Mouse (Mus musculus) hindbrain, embryonic 11.5 days (tissue): ENCODE results near the gene Mapre1. TPM values are rescaled to one million over a fixed set of nuclear protein-coding genes. Genes with fewer than 3 reads are reported as not detected.
"Not testable (repeated sequence)": the region's sequence is repeated elsewhere in the genome, so short reads cannot be mapped to it uniquely, and the experiment has no call there.

Experiments
- ATAC-seq: fragments of 200-750 bp; cut with Nextera tagmentation; 2 replicates; pipeline ENCODE4 v1.8.0; 2017; ENCODE audit warnings: mild to moderate bottlenecking, moderate TSS enrichment, moderate library complexity; ENCODE audit not compliant: low FRiP score
- DNase-seq: peaks from one replicate; pipeline ENCODE4 v3.0.0-alpha.2; 2015; ENCODE audit warnings: low spot score
- H3K27ac ChIP-seq: fragments of 300-500 bp; sonication (generic); 2 replicates; pipeline ENCODE4 v1.5.1; 2014; ENCODE audit warnings: mild to moderate bottlenecking, low read depth, low read length
- H3K27me3 ChIP-seq: fragments of 300-500 bp; sonication (generic); 2 replicates; pipeline ENCODE4 v1.6.1; 2014; ENCODE audit warnings: mild to moderate bottlenecking, low read length, moderate library complexity, mixed read lengths; ENCODE audit not compliant: control insufficient read depth, insufficient read depth
- H3K36me3 ChIP-seq: fragments of 300-500 bp; sonication (generic); 2 replicates; pipeline ENCODE4 v1.6.1; 2014; ENCODE audit warnings: mild to moderate bottlenecking, low read length, moderate library complexity, mixed read lengths; ENCODE audit not compliant: control insufficient read depth, insufficient read depth
- H3K4me1 ChIP-seq: fragments of 300-500 bp; sonication (generic); replicated peaks from 2 replicates; pipeline ENCODE4 v1.6.1; 2014; ENCODE audit warnings: low read length, mixed read lengths; ENCODE audit not compliant: control insufficient read depth, insufficient read depth
- H3K4me2 ChIP-seq: fragments of 300-500 bp; sonication (generic); replicated peaks from 2 replicates; pipeline ENCODE4 v1.6.1; 2014; ENCODE audit warnings: mild to moderate bottlenecking, low read depth, low read length
- H3K4me3 ChIP-seq: fragments of 300-500 bp; sonication (generic); 2 replicates; pipeline ENCODE4 v1.5.1; 2014; ENCODE audit warnings: low read depth, low read length
- H3K9ac ChIP-seq: fragments of 300-500 bp; sonication (generic); 2 replicates; pipeline ENCODE4 v1.6.1; 2014; ENCODE audit warnings: low read depth, low read length
- H3K9me3 ChIP-seq: fragments of 300-500 bp; sonication (generic); 2 replicates; pipeline ENCODE4 v1.6.1; 2016; ENCODE audit warnings: low read length; ENCODE audit not compliant: control insufficient read depth
- WGBS: fragments of 180-500 bp; shearing (Covaris S2); extraction: QIAGEN DNeasy Blood & Tissue Kit; methylation state at CpG from one replicate; pipeline ENCODE4 v1.1.7; 2014; 5-methylcytosine and 5-hydroxymethylcytosine counted together
- polyA plus RNA-seq: library from polyadenylated mRNA; unstranded; fragments of >200 nt; fragmentation: Nextera tagmentation; extraction: Ambion mirVana; gene quantifications from 2 replicates; pipeline ENCODE4 v1.2.1, GENCODE M21; 2014

The Mapre1 gene
- 376 and 407 TPM in 2 replicates for polyA plus RNA-seq

DNA sequence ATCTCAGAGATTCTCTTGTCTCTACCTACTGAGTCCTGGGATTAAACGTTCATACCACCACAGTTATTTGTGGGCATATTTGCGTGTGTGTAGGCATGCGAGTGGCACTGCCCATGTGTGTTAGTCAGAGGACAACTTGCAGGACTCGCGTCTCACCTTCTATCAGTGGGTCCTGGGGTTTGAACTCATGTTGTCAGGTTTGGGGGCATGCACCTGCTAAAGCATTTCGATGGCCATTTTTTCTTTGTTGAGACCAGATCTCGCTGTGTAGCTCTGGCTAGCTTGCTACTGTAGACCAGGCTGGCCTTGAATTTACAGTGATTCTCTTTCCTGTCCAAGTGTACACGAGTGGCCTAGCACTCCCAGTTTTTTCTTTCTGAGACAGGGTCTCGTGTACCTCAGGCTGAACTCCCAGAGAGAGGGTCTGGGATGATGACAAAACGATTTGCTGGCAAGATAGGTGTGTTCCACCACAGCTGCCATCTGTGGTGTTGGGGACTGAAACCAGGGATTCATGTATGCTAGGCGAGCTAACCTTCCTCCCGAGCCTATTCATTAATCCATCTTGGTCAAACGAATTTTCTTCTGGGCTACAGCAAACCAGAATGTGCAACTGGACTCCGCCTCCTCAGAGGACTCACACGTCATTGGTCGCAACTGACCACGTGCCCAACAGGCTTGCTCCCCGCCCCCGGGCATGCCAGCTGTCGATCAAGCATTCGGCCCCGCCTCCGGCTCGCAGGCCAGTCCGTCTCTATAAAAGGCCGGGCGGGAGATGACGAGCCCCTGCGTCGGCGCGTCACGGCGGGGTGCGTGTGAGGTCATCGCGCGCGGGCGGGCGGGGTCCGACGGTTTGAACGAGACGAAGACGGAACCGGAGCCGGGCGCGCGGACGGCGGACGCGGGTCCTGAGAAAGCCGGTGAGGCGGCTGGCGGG is at the start of gene Mapre1:
TSS of gene Mapre1 (plus strand) at position 775 of the 937 bp plus-strand sequence.
- ATAC-seq (peak; percentile 98), DNase-seq (peak; percentile 99)
- Histone ChIP-seq H3K36me3 (no peaks in the 10 kb centered on the region), H3K9ac (peak within 1 kb of the TSS; percentile 90), H3K4me3 (peak within 1 kb of the TSS; percentile 83), H3K4me2 (peak within 1 kb of the TSS; percentile 74), H3K27ac (peak within 1 kb of the TSS; percentile 94), H3K4me1 (peaks cover 5% of the 10 kb centered on the region; the same call in 1 of the 2 replicates), H3K9me3 (no peaks in the 10 kb centered on the region), H3K27me3 (no peaks in the 10 kb centered on the region)
- 12% methylated on average over 56 of the region's 58 CpGs for WGBS

- not testable (repeated sequence) for H3K27ac ChIP-seq, H3K36me3 ChIP-seq, H3K4me2 ChIP-seq, H3K9me3 ChIP-seq, H3K4me3 ChIP-seq, H3K9ac ChIP-seq, H3K4me1 ChIP-seq, H3K27me3 ChIP-seq, ATAC-seq, DNase-seq
- WGBS, result 89% methylated on average over 6 of the region's 7 CpGs
These were observed 47.7 kb upstream of the Mapre1 start for GRCm38 (mm10) chr2:153693413-153693812.

- no peaks in the 10 kb centered on the region for H3K36me3 ChIP-seq
- H3K27ac ChIP-seq, result no peak overlapping the region
- H3K4me2 ChIP-seq, result no peak overlapping the region
- H3K9me3 ChIP-seq, result no peaks in the 10 kb centered on the region
- H3K4me1 ChIP-seq, result no peaks in the 10 kb centered on the region
- H3K27me3 ChIP-seq, result no peaks in the 10 kb centered on the region
- no peak overlapping the region for H3K4me3 ChIP-seq
- WGBS, result 69% methylated on average over 19 of the region's 19 CpGs
- DNase-seq (peak; percentile 49), ATAC-seq (no peak)
- H3K9ac ChIP-seq, result no peak overlapping the region
These were observed 46.5 kb upstream of the Mapre1 start for GRCm38 (mm10) chr2:153694462-153695085.

- H3K9me3 ChIP-seq, result no peaks in the 10 kb centered on the region
- DNase-seq (no peak), ATAC-seq (no peak)
- no peak within 1 kb of the TSS for H3K4me3 ChIP-seq
- H3K9ac ChIP-seq, result no peak within 1 kb of the TSS
- no peaks in the 10 kb centered on the region for H3K27me3 ChIP-seq
- H3K4me1 ChIP-seq, result no peaks in the 10 kb centered on the region
- no peak within 1 kb of the TSS for H3K27ac ChIP-seq
- no peak within 1 kb of the TSS for H3K4me2 ChIP-seq
- H3K36me3 ChIP-seq, result no peaks in the 10 kb centered on the region
These were observed 44.7 kb upstream of the Mapre1 start, which contains the start of gene Dnmt3c for GRCm38 (mm10) chr2:153696352-153696751. Gene Dnmt3c (plus strand): TSS chr2:153696652.

DNA sequence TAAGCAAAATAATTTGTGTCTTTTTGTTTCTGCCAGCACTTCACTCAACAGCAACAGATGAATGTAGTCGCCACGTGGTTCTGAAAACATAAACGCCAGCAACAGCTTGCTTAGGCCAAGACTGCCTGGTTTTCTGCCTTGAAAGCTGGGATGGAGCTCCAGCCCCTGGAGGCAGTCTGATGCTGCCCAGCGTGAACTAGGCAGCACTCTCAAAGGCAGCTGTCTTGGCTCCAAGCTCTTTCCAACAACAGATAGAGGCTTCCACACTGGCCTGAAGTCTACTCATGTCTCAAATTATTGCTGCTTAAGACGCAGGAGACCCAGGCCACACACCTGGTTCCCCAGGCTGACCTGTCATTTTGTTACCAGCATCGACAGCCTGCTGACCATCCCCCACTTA is 37.7 kb upstream of the Mapre1 start:
- DNase-seq (no peak), ATAC-seq (no peak)
- 44% methylated on average over 6 of the region's 6 CpGs for WGBS
- H3K4me2 ChIP-seq, result no peak overlapping the region
- H3K4me1 ChIP-seq, result no peaks in the 10 kb centered on the region
- H3K27ac ChIP-seq, result no peak overlapping the region
- H3K9ac ChIP-seq, result no peak overlapping the region
- H3K27me3 ChIP-seq, result no peaks in the 10 kb centered on the region
- H3K4me3 ChIP-seq, result no peak overlapping the region
- H3K36me3 ChIP-seq, result no peaks in the 10 kb centered on the region
- H3K9me3 ChIP-seq, result no peaks in the 10 kb centered on the region

GRCm38 (mm10) chr2:153710701-153711330 is 30.3 kb upstream of the Mapre1 start:
- Histone ChIP-seq H3K4me2 (no peak overlapping the region), H3K27ac (no peak overlapping the region), H3K9ac (no peak overlapping the region), H3K4me1 (no peaks in the 10 kb centered on the region), H3K36me3 (no peaks in the 10 kb centered on the region), H3K4me3 (no peak overlapping the region), H3K27me3 (no peaks in the 10 kb centered on the region), H3K9me3 (no peaks in the 10 kb centered on the region)
- peak; percentile 64 for DNase-seq
- WGBS, result 51% methylated on average over 8 of the region's 8 CpGs
- ATAC-seq, result no peak

GRCm38 (mm10) chr2:153712646-153713091 is 28.4 kb upstream of the Mapre1 start:
- Histone ChIP-seq H3K9ac (no peak overlapping the region), H3K4me1 (no peaks in the 10 kb centered on the region), H3K36me3 (no peaks in the 10 kb centered on the region), H3K27ac (peak overlapping the region; percentile 73), H3K9me3 (no peaks in the 10 kb centered on the region), H3K4me2 (no peak overlapping the region), H3K27me3 (no peaks in the 10 kb centered on the region), H3K4me3 (no peak overlapping the region)
- ATAC-seq, result peak; percentile 80
- DNase-seq, result peak; percentile 21
- 23% methylated on average over 3 of the region's 3 CpGs for WGBS

DNA sequence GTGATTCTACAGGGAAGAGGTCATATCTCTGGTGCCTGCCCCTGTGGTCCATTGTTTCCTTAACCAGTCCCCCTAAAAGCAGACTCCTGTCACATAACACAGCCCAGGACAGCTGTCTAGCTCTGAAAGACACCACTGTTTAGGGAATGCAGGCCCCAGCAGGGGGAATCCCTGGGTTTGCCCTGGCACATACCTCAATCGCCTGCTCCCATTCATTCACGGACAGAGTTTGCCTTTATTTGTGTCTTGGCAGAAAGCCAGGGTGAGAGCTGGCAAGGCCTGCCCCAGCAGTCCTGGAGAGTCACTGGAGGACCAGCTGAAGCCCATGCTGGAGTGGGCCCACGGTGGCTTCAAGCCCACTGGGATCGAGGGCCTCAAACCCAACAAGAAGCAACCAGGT is 27.8 kb upstream of the Mapre1 start:
- Histone ChIP-seq H3K4me2 (no peak overlapping the region), H3K9ac (no peak overlapping the region), H3K27me3 (no peaks in the 10 kb centered on the region), H3K4me3 (no peak overlapping the region), H3K9me3 (no peaks in the 10 kb centered on the region), H3K27ac (peak overlapping the region; percentile 73), H3K4me1 (no peaks in the 10 kb centered on the region), H3K36me3 (no peaks in the 10 kb centered on the region)
- ATAC-seq, result peak; percentile 84
- DNase-seq, result peak; percentile 42
- WGBS, result 31% methylated on average over 4 of the region's 4 CpGs
